Mouse (Mus musculus) kidney, embryonic 15.5 days (tissue): ENCODE results near the gene Hax1. TPM values are rescaled to one million over a fixed set of nuclear protein-coding genes. Genes with fewer than 3 reads are reported as not detected.
A peak's percentile ranks its signal among the peaks of the same experiment; 100 is the strongest.

Experiments
- ATAC-seq: fragments of 200-750 bp; cut with Nextera tagmentation; replicated peaks from 2 replicates; pipeline ENCODE4 v1.8.0; 2017; ENCODE audit warnings: moderate TSS enrichment; ENCODE audit not compliant: low FRiP score
- H3K27ac ChIP-seq: fragments of 300-500 bp; sonication (generic); 2 replicates; pipeline ENCODE4 v1.5.1; 2015; ENCODE audit warnings: mild to moderate bottlenecking, inconsistent platforms
- H3K27me3 ChIP-seq: fragments of 300-500 bp; sonication (generic); 2 replicates; pipeline ENCODE4 v1.6.1; 2015; ENCODE audit warnings: inconsistent platforms
- H3K36me3 ChIP-seq: fragments of 300-500 bp; sonication (generic); 2 replicates; pipeline ENCODE4 v1.6.1; 2015; ENCODE audit warnings: inconsistent platforms
- H3K4me1 ChIP-seq: fragments of 300-500 bp; sonication (generic); 2 replicates; pipeline ENCODE4 v1.6.1; 2015; ENCODE audit warnings: inconsistent platforms
- H3K4me2 ChIP-seq: fragments of 300-500 bp; sonication (generic); 2 replicates; pipeline ENCODE4 v1.6.1; 2015; ENCODE audit warnings: moderate library complexity, mild to moderate bottlenecking, inconsistent platforms
- H3K4me3 ChIP-seq: fragments of 300-500 bp; sonication (generic); replicated peaks from 2 replicates; pipeline ENCODE4 v1.5.1; 2015; ENCODE audit warnings: mild to moderate bottlenecking, inconsistent platforms
- H3K9ac ChIP-seq: fragments of 300-500 bp; sonication (generic); 2 replicates; pipeline ENCODE4 v1.6.1; 2015; ENCODE audit warnings: mild to moderate bottlenecking, inconsistent platforms
- H3K9me3 ChIP-seq: fragments of 300-500 bp; sonication (generic); replicated peaks from 2 replicates; pipeline ENCODE4 v1.6.1; 2016; ENCODE audit warnings: inconsistent platforms
- WGBS: fragments of 180-500 bp; shearing (Covaris S2); methylation state at CpG from one replicate; pipeline ENCODE4 v1.1.7; 2015; ENCODE audit warnings: mixed read lengths; 5-methylcytosine and 5-hydroxymethylcytosine counted together
- polyA plus RNA-seq: library from polyadenylated mRNA; unstranded; fragments of >200 nt; fragmentation: Nextera tagmentation; extraction: Ambion mirVana; gene quantifications from 2 replicates; pipeline ENCODE4 v1.2.1, GENCODE M21; 2015

Hax1 gene
- polyA plus RNA-seq, 1 experiment from 2014 or later, result 174 TPM

GRCm38 (mm10) chr3:89982426-89982825, 16.2 kb downstream of the Hax1 start:
- Histone ChIP-seq H3K27me3 (no peaks in the 10 kb centered on the region), H3K4me3 (no peak overlapping the region), H3K36me3 (no peaks in the 10 kb centered on the region), H3K9ac (no peak overlapping the region), H3K27ac (no peak overlapping the region), H3K4me2 (no peak overlapping the region), H3K4me1 (no peaks in the 10 kb centered on the region), H3K9me3 (no peaks in the 10 kb centered on the region)
- no peak for ATAC-seq
- 76% methylated on average over 5 of the region's 5 CpGs for WGBS

GRCm38 (mm10) chr3:89976859-89977258, 21.7 kb downstream of the Hax1 start:
- Histone ChIP-seq H3K4me1 (no peaks in the 10 kb centered on the region), H3K4me2 (no peak overlapping the region), H3K36me3 (no peaks in the 10 kb centered on the region), H3K4me3 (no peak overlapping the region), H3K27me3 (no peaks in the 10 kb centered on the region), H3K9me3 (no peaks in the 10 kb centered on the region), H3K27ac (no peak overlapping the region), H3K9ac (no peak overlapping the region)
- ATAC-seq, result no peak

- no peak overlapping the region for H3K4me3 ChIP-seq
- H3K4me1 ChIP-seq, result peaks cover 14% of the 10 kb centered on the region
Measured at GRCm38 (mm10) chr3:89968509-89968908, 30.1 kb downstream of the Hax1 start.

GRCm38 (mm10) chr3:89966946-89967345, 31.6 kb downstream of the Hax1 start:
- H3K27ac ChIP-seq, result no peak overlapping the region
- H3K27me3 ChIP-seq, result no peaks in the 10 kb centered on the region
- peaks cover 22% of the 10 kb centered on the region for H3K4me1 ChIP-seq
- no peaks in the 10 kb centered on the region for H3K36me3 ChIP-seq
- no peak for ATAC-seq
- no peak overlapping the region for H3K9ac ChIP-seq
- H3K4me2 ChIP-seq, result no peak overlapping the region
- H3K9me3 ChIP-seq, result no peaks in the 10 kb centered on the region
- WGBS, result 72% methylated on average over 4 of the region's 4 CpGs
- no peak overlapping the region for H3K4me3 ChIP-seq

More at GRCm38 (mm10) chr3:89968509-89968908, 30.1 kb downstream of the Hax1 start:
- H3K9me3 ChIP-seq, result no peaks in the 10 kb centered on the region
- no peaks in the 10 kb centered on the region for H3K36me3 ChIP-seq
- WGBS, result 55% methylated on average over 7 of the region's 7 CpGs
- H3K4me2 ChIP-seq, result no peak overlapping the region
- ATAC-seq, result no peak
- H3K9ac ChIP-seq, result no peak overlapping the region
- H3K27ac ChIP-seq, result no peak overlapping the region
- H3K27me3 ChIP-seq, result no peaks in the 10 kb centered on the region

- H3K4me1 ChIP-seq, result peaks cover 32% of the 10 kb centered on the region
- H3K9me3 ChIP-seq, result no peaks in the 10 kb centered on the region
- H3K4me2 ChIP-seq, result no peak overlapping the region
- no peak for ATAC-seq
- no peaks in the 10 kb centered on the region for H3K27me3 ChIP-seq
- no peak overlapping the region for H3K4me3 ChIP-seq
- WGBS, result 77% methylated on average over 5 of the region's 5 CpGs
- no peak overlapping the region for H3K9ac ChIP-seq
- no peak overlapping the region for H3K27ac ChIP-seq
- no peaks in the 10 kb centered on the region for H3K36me3 ChIP-seq
Measured at GRCm38 (mm10) chr3:89965972-89966371, 32.6 kb downstream of the Hax1 start.

- Histone ChIP-seq H3K27me3 (no peaks in the 10 kb centered on the region), H3K27ac (no peak overlapping the region), H3K36me3 (no peaks in the 10 kb centered on the region), H3K9ac (no peak overlapping the region), H3K4me2 (no peak overlapping the region), H3K4me3 (no peak overlapping the region), H3K9me3 (no peaks in the 10 kb centered on the region), H3K4me1 (peaks cover 36% of the 10 kb centered on the region)
- ATAC-seq, result no peak
- 94% methylated on average over 8 of the region's 8 CpGs for WGBS
Measured at GRCm38 (mm10) chr3:89965557-89965956, 33.0 kb downstream of the Hax1 start.

GRCm38 (mm10) chr3:89963926-89964739, 34.4 kb downstream of the Hax1 start:
- peak overlapping the region; percentile 95 for H3K4me2 ChIP-seq
- H3K4me1 ChIP-seq, result peaks cover 47% of the 10 kb centered on the region
- H3K27ac ChIP-seq, result peak overlapping the region; percentile 94
- H3K36me3 ChIP-seq, result no peaks in the 10 kb centered on the region; the same call in 1 of the 2 replicates
- H3K4me3 ChIP-seq, result peak overlapping the region; percentile 99
- peak overlapping the region; percentile 93 for H3K9ac ChIP-seq
- no peaks in the 10 kb centered on the region for H3K9me3 ChIP-seq
- no peaks in the 10 kb centered on the region for H3K27me3 ChIP-seq
- ATAC-seq, result no peak
- 30% methylated on average over 22 of the region's 22 CpGs for WGBS

GRCm38 (mm10) chr3:89963221-89963763, 35.3 kb downstream of the Hax1 start, which contains the start of gene Atp8b2:
Atp8b2 (minus strand) TSS chr3:89963508.
- Histone ChIP-seq H3K9ac (peak within 1 kb of the TSS; percentile 93), H3K4me3 (peak within 1 kb of the TSS; percentile 99), H3K4me1 (peaks cover 47% of the 10 kb centered on the region), H3K27me3 (no peaks in the 10 kb centered on the region), H3K27ac (peak within 1 kb of the TSS; percentile 94), H3K4me2 (peak within 1 kb of the TSS; percentile 95), H3K9me3 (no peaks in the 10 kb centered on the region), H3K36me3 (peaks cover 7% of the 10 kb centered on the region)
- under 1% methylated on average over 33 of the region's 35 CpGs for WGBS
- ATAC-seq, result peak; percentile 67

GRCm38 (mm10) chr3:89962751-89963220, 35.8 kb downstream of the Hax1 start:
- Histone ChIP-seq H3K4me1 (peaks cover 47% of the 10 kb centered on the region), H3K9ac (peak overlapping the region; percentile 93), H3K27me3 (no peaks in the 10 kb centered on the region), H3K4me2 (peak overlapping the region; percentile 95), H3K9me3 (no peaks in the 10 kb centered on the region), H3K36me3 (peaks cover 12% of the 10 kb centered on the region), H3K4me3 (peak overlapping the region; percentile 99), H3K27ac (peak overlapping the region; percentile 94)
- under 1% methylated on average over 29 of the region's 30 CpGs for WGBS
- ATAC-seq, result peak; percentile 4; the same call in 1 of the 2 replicates

- H3K9ac ChIP-seq, result peak overlapping the region; percentile 93
- H3K27ac ChIP-seq, result peak overlapping the region; percentile 94
- H3K4me3 ChIP-seq, result peak overlapping the region; percentile 99
- peak overlapping the region; percentile 95 for H3K4me2 ChIP-seq
- H3K27me3 ChIP-seq, result no peaks in the 10 kb centered on the region
- H3K36me3 ChIP-seq, result peaks cover 18% of the 10 kb centered on the region
- no peak for ATAC-seq
- H3K4me1 ChIP-seq, result peaks cover 47% of the 10 kb centered on the region
- 4% methylated on average over 14 of the region's 14 CpGs for WGBS
- no peaks in the 10 kb centered on the region for H3K9me3 ChIP-seq
Measured at GRCm38 (mm10) chr3:89962059-89962750, 36.4 kb downstream of the Hax1 start.

GRCm38 (mm10) chr3:89961436-89961835, 37.1 kb downstream of the Hax1 start:
- 48% methylated on average over 4 of the region's 4 CpGs for WGBS
- H3K4me2 ChIP-seq, result peak overlapping the region; percentile 95
- peaks cover 47% of the 10 kb centered on the region for H3K4me1 ChIP-seq
- no peak for ATAC-seq
- 0 out of 2 replicates have a peak overlapping the region, but pooled peaks have one; percentile 93 for H3K9ac ChIP-seq
- peak overlapping the region; percentile 94 for H3K27ac ChIP-seq
- H3K27me3 ChIP-seq, result no peaks in the 10 kb centered on the region
- H3K36me3 ChIP-seq, result peaks cover 26% of the 10 kb centered on the region
- H3K9me3 ChIP-seq, result no peaks in the 10 kb centered on the region
- peak overlapping the region; percentile 99 for H3K4me3 ChIP-seq

GRCm38 (mm10) chr3:89960469-89960868, 38.1 kb downstream of the Hax1 start:
- ATAC-seq, result peak; percentile 89
- Histone ChIP-seq H3K36me3 (peaks cover 35% of the 10 kb centered on the region), H3K9ac (peak overlapping the region; percentile 69), H3K4me3 (peak overlapping the region; percentile 99), H3K27me3 (no peaks in the 10 kb centered on the region), H3K4me2 (peak overlapping the region; percentile 95), H3K27ac (peak overlapping the region; percentile 94; the same call in 1 of the 2 replicates), H3K4me1 (peaks cover 47% of the 10 kb centered on the region), H3K9me3 (no peaks in the 10 kb centered on the region)
- WGBS, result 0% methylated on average over 30 of the region's 30 CpGs
